10 mouse cellular contexts compared by ENCODE assay signal in the genomic region with DNA sequence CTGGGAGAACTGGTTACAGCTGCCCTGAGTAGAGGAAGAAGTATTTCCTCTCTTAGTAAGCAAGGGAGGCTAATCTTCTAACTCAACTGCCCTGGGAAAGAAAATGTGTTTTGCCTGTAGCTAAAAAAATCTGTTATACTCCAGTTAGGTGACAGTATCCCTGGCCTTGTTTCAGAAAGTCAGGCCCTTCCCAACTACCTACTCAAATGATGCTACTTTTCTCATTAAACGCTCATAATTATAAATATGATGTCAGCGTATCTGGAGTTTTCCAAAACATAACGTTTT. TPM values are rescaled to one million over a fixed set of nuclear protein-coding genes. Genes with fewer than 3 reads are reported as not detected.
DNase-seq lines count a peak whose midpoint lies in the region; ATAC-seq and TF ChIP-seq lines count a peak whose summit lies in the region.
"Had no signal": no experiment of that assay in that cellular context is flagged by ENCODE, and none has a peak within 500 bp of the region (broad histone marks: within the 10 kb centered on the region; RNA-seq: fewer than 3 reads in every experiment).

A gene (minus strand): TSS at position 273 of the 288 bp plus-strand sequence.

- H3K9ac ChIP-seq in heart, adult 2 months (ENCODE audit: low read depth, low read length), result peak within 1 kb of the TSS; percentile 6; the same call in 1 of the 2 replicates
- H3K9ac ChIP-seq in lung, embryonic 16.5 days (ENCODE audit: low read length), result no peak within 1 kb of the TSS
- H3K9ac ChIP-seq in limb, embryonic 14.5 days (ENCODE audit: low read depth, low read length, severe bottlenecking), result peak within 1 kb of the TSS; percentile 17; the same call in 1 of the 2 replicates

- no peak for ATAC-seq in lung, embryonic 16.5 days (ENCODE audit: low read depth)
- no peak for ATAC-seq in limb, embryonic 14.5 days (ENCODE audit: low FRiP score, low read depth)

- no peaks in the 10 kb centered on the region for H3K79me2 ChIP-seq in heart, adult 2 months (replicated peaks; ENCODE audit: control insufficient read depth, insufficient read depth, low read length)

- 0 out of 2 replicates have a peak within 1 kb of the TSS, but pooled peaks have one; percentile 15 for H3K4me2 ChIP-seq in lung, embryonic 16.5 days (ENCODE audit: low read depth, low read length)
- H3K4me2 ChIP-seq in limb, embryonic 14.5 days (replicated peaks; ENCODE audit: low read depth, low read length, severe bottlenecking), result peak within 1 kb of the TSS; percentile 32

- 0 out of 2 replicates have a peak, but pooled peaks cover 2% of the 10 kb centered on the region for H3K9me3 ChIP-seq in lung, embryonic 16.5 days (ENCODE audit: control insufficient read depth, low read length)
- no peaks in the 10 kb centered on the region for H3K9me3 ChIP-seq in limb, embryonic 14.5 days (ENCODE audit: control insufficient read depth, low read length)

- intact Hi-C loops in heart, adult 2 months (cut with DNase I), result no loop called here
- intact Hi-C loops in heart, postnatal 36 days (cut with DNase I), result no loop called here

- H3K27me3 ChIP-seq in heart, adult 2 months (ENCODE audit: control insufficient read depth, insufficient read depth, low read length), result 0 out of 2 replicates have a peak, but pooled peaks cover 2% of the 10 kb centered on the region
- no peaks in the 10 kb centered on the region for H3K27me3 ChIP-seq in lung, embryonic 16.5 days (ENCODE audit: control insufficient read depth, insufficient read depth, low read depth, low read length)
- H3K27me3 ChIP-seq in limb, embryonic 14.5 days (ENCODE audit: control insufficient read depth, insufficient read depth, low read length), result no peaks in the 10 kb centered on the region

- no peak for TF ChIP-seq CTCF in heart, adult 2 months (IDR thresholded peaks at IDR 0.05)

- H3K36me3 ChIP-seq in heart, adult 2 months (ENCODE audit: control insufficient read depth, insufficient read depth, low read length), result no peaks in the 10 kb centered on the region
- no peaks in the 10 kb centered on the region for H3K36me3 ChIP-seq in lung, embryonic 16.5 days (ENCODE audit: control insufficient read depth, insufficient read depth, low read length)
- no peaks in the 10 kb centered on the region for H3K36me3 ChIP-seq in limb, embryonic 14.5 days (ENCODE audit: control insufficient read depth, insufficient read depth, low read length)

- no peak for TF ChIP-seq EP300 in heart, adult 2 months (IDR thresholded peaks at IDR 0.05; ENCODE audit: insufficient read depth, low read depth, low read length)

- WGBS in heart, adult 2 months, result 46% methylated on average over 3 of the region's 3 CpGs
- 33% methylated on average over 3 of the region's 3 CpGs for WGBS in lung, embryonic 16.5 days
- WGBS in limb, embryonic 14.5 days, result 30% methylated on average over 3 of the region's 3 CpGs

- DNase-seq in heart, adult 2 months, result no peak
- no peak for DNase-seq in heart, postnatal 36 days
- no peak for DNase-seq in lung, postnatal 10 days
- no peak for DNase-seq in limb, embryonic 14.5 days (ENCODE audit: low spot score)
- DNase-seq in cerebellum, postnatal 10 days, result no peak
- DNase-seq in gastrocnemius, postnatal 4 days (ENCODE audit: low spot score in 2 of 2), result no peak
- no peak for DNase-seq in thymus, postnatal 25 days
- DNase-seq: thymus, postnatal 4 days had no signal

- TF ChIP-seq POLR2A in heart, adult 2 months (IDR thresholded peaks at IDR 0.05; ENCODE audit: insufficient read depth, low read depth, low read length), result no peak
- no peak for TF ChIP-seq POLR2A in limb, embryonic 14.5 days (IDR thresholded peaks at IDR 0.05; ENCODE audit: borderline replicate concordance, extremely low read depth, insufficient read depth, insufficient read length)

- H3K4me1 ChIP-seq in heart, adult 2 months (ENCODE audit: control insufficient read depth, insufficient read depth, low read length), result peaks cover 2% of the 10 kb centered on the region; the same call in 1 of the 2 replicates
- H3K4me1 ChIP-seq in lung, embryonic 16.5 days (replicated peaks; ENCODE audit: control insufficient read depth, insufficient read depth, low read length), result no peaks in the 10 kb centered on the region
- H3K4me1 ChIP-seq in limb, embryonic 14.5 days (ENCODE audit: control insufficient read depth, insufficient read depth, low read length), result peaks cover 9% of the 10 kb centered on the region

- peak within 1 kb of the TSS; percentile 62 for H3K27ac ChIP-seq in heart, adult 2 months
- no peak within 1 kb of the TSS for H3K27ac ChIP-seq in lung, embryonic 16.5 days (ENCODE audit: low read length)
- no peak within 1 kb of the TSS for H3K27ac ChIP-seq in limb, embryonic 14.5 days (replicated peaks; ENCODE audit: low read depth, low read length)
- H3K27ac ChIP-seq: macrophage had no signal

- no peak within 1 kb of the TSS; the same call in 1 of the 2 replicates for H3K4me3 ChIP-seq in heart, adult 2 months
- H3K4me3 ChIP-seq in lung, embryonic 16.5 days (ENCODE audit: low read length), result no peak within 1 kb of the TSS
- H3K4me3 ChIP-seq in limb, embryonic 14.5 days (replicated peaks; ENCODE audit: low read length), result 0 out of 2 replicates have a peak within 1 kb of the TSS, but pooled peaks have one; percentile 7

RNA-seq across cellular contexts. Expression of the gene that starts here (rescaled TPM):
- total RNA-seq in heart, adult 2 months (2021), result under 1 TPM; 0.16 to 0.50 TPM
- 0.31 and 0.88 TPM in 2 replicates for polyA plus RNA-seq in heart, adult 2 months (2012; rRNA removed)
- under 1 TPM; 0.44 to 0.49 TPM for total RNA-seq in heart, postnatal 36 days (2021)
- polyA plus RNA-seq in lung, embryonic 16.5 days (2015; fragmentation: Nextera tagmentation; extraction: Ambion mirVana), result not detected in 2 replicates
- 0.29 and 0.33 TPM in 2 replicates for polyA plus RNA-seq in limb, embryonic 14.5 days (2012; rRNA removed)
- 0.10 and 0.34 TPM in 2 replicates for polyA plus RNA-seq in limb, embryonic 14.5 days (2014; fragmentation: Nextera tagmentation; extraction: Ambion mirVana)
- total RNA-seq in gastrocnemius, postnatal 4 days (2021), result under 1 TPM; 0.57 to 0.59 TPM
- polyA plus RNA-seq: macrophage had no signal
